21 mouse cellular contexts compared by ENCODE assay signal in the genomic region with DNA sequence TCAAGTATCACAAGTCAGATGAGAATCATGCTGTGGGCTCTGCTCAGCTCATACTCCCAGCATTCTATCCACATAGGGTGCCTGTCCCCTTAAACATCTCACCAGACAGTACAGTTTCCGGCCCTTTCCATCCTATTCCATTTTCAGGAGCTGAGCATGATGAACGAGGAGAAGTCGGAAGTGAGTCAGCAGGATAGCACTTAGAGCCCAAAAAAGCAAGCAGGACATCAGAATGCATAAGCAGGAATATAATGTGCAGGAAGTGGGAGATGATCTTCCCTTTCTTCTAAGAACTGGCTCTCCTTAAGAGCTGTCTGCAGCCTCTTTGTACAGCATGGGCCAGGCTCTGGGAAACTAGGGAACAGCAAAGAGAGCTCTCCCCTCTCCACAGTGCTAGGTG. TPM values are rescaled to one million over a fixed set of nuclear protein-coding genes. Genes with fewer than 3 reads are reported as not detected.
DNase-seq lines count a peak whose midpoint lies in the region; ATAC-seq and TF ChIP-seq lines count a peak whose summit lies in the region.
"Had no signal": no experiment of that assay in that cellular context is flagged by ENCODE, and none has a peak within 500 bp of the region (broad histone marks: within the 10 kb centered on the region; RNA-seq: fewer than 3 reads in every experiment).

No protein-coding gene starts in this region.

- TF ChIP-seq POLR2A in myocyte (IDR thresholded peaks at IDR 0.05; ENCODE audit: insufficient read length, low read depth), result no peak

- no peak overlapping the region for H3K4me2 ChIP-seq in kidney, embryonic 16.5 days (replicated peaks; ENCODE audit: low read depth, low read length)
- peak overlapping the region; percentile 14 for H3K4me2 ChIP-seq in myocyte (ENCODE audit: low read depth)
- H3K4me2 ChIP-seq: forebrain, embryonic 15.5 days; hindbrain, embryonic 13.5 days; lung, embryonic 15.5 days; midbrain, embryonic 11.5 days; neural tube, embryonic 13.5 days had no signal

- H3K9ac ChIP-seq in kidney, embryonic 16.5 days (replicated peaks; ENCODE audit: low read length), result no peak overlapping the region
- H3K9ac ChIP-seq: forebrain, embryonic 15.5 days; hindbrain, embryonic 13.5 days; lung, embryonic 15.5 days; neural tube, embryonic 13.5 days had no signal

- no peak overlapping the region for H3ac ChIP-seq in myocyte (ENCODE audit: control insufficient read depth, insufficient read length)

- no peaks in the 10 kb centered on the region for H3K4me1 ChIP-seq in kidney, embryonic 16.5 days (ENCODE audit: insufficient read depth, low read length)
- H3K4me1 ChIP-seq: forebrain, embryonic 15.5 days; heart, embryonic 10.5 days; hindbrain, embryonic 13.5 days; lung, embryonic 15.5 days; neural tube, embryonic 13.5 days had no signal

- H3K9me3 ChIP-seq in kidney, embryonic 16.5 days (ENCODE audit: low read length), result no peaks in the 10 kb centered on the region
- H3K9me3 ChIP-seq: forebrain, embryonic 15.5 days; heart, embryonic 10.5 days; hindbrain, embryonic 13.5 days; lung, embryonic 15.5 days; neural tube, embryonic 13.5 days had no signal

- no peaks in the 10 kb centered on the region for H3K27me3 ChIP-seq in kidney, embryonic 16.5 days (ENCODE audit: insufficient read depth, low read length)
- H3K27me3 ChIP-seq in myocyte (ENCODE audit: control insufficient read depth, insufficient read depth, insufficient read length), result no peaks in the 10 kb centered on the region
- H3K27me3 ChIP-seq: forebrain, embryonic 15.5 days; lung, embryonic 15.5 days; neural tube, embryonic 13.5 days had no signal

- 65% methylated on average over 3 of the region's 3 CpGs for WGBS in kidney, embryonic 16.5 days

- no peak for DNase-seq in frontal cortex, postnatal 10 days (ENCODE audit: low spot score in 2 of 2)
- no peak for DNase-seq in kidney, postnatal 25 days
- peak; percentile 13 for DNase-seq in lung, postnatal 36 days
- no peak for DNase-seq in lung, postnatal 14 days
- no peak for DNase-seq in gastrocnemius, postnatal 4 days (ENCODE audit: low spot score in 2 of 2)
- DNase-seq: adrenal gland, postnatal 10 days; cerebellum, adult 18-20 months; cerebellum, postnatal 36 days; gastrocnemius, postnatal 25 days; heart, postnatal 14 days; spleen, adult 18-20 months; thymus, adult 2 months had no signal

- no peaks in the 10 kb centered on the region for H3K36me3 ChIP-seq in kidney, embryonic 16.5 days (ENCODE audit: insufficient read depth, low read length)
- H3K36me3 ChIP-seq in myocyte (ENCODE audit: control insufficient read depth, insufficient read depth), result no peaks in the 10 kb centered on the region
- H3K36me3 ChIP-seq: forebrain, embryonic 15.5 days; heart, embryonic 10.5 days; hindbrain, embryonic 13.5 days; lung, embryonic 15.5 days; neural tube, embryonic 13.5 days had no signal

- peak; percentile 82 for ATAC-seq in frontal cortex, adult (ENCODE audit: low TSS enrichment)
- no peak for ATAC-seq in kidney, embryonic 16.5 days (ENCODE audit: low FRiP score, low TSS enrichment)
- ATAC-seq: forebrain, embryonic 15.5 days had no signal

- H3K27ac ChIP-seq in kidney, embryonic 16.5 days (ENCODE audit: low read length), result peak overlapping the region; percentile 50; the same call in 1 of the 2 replicates
- H3K27ac ChIP-seq: forebrain, embryonic 15.5 days; heart, embryonic 10.5 days; hindbrain, embryonic 13.5 days; lung, embryonic 15.5 days; neural tube, embryonic 13.5 days had no signal

- H3K4me3 ChIP-seq in kidney, embryonic 16.5 days (ENCODE audit: low read length), result no peak overlapping the region
- no peak overlapping the region for H3K4me3 ChIP-seq in myocyte
- H3K4me3 ChIP-seq: forebrain, embryonic 15.5 days; heart, embryonic 10.5 days; hindbrain, embryonic 13.5 days; lung, embryonic 15.5 days; neural tube, embryonic 13.5 days had no signal

- H3K79me2 ChIP-seq in myocyte (ENCODE audit: control insufficient read depth, insufficient read depth), result no peaks in the 10 kb centered on the region

TF ChIP-seq in myocyte, 11 proteins besides CTCF, POLR2A, EP300 and RAD21:
- TF ChIP-seq MYOG (IDR thresholded peaks at IDR 0.05; ENCODE audit: control insufficient read depth in 1 of 3, insufficient read depth in 1 of 3, insufficient read length in 2 of 3, low read depth in 2 of 3), result no peak
- TF ChIP-seq USF1 (IDR thresholded peaks at IDR 0.05; ENCODE audit: low read depth), result no peak
- no peak for TF ChIP-seq MAX (IDR thresholded peaks at IDR 0.05; ENCODE audit: low read depth)
- no peak for TF ChIP-seq SRF (IDR thresholded peaks at IDR 0.05; ENCODE audit: control insufficient read depth, insufficient read length, low read depth)

RNA-seq across cellular contexts. Expression of a gene that starts 5.1 kb away (rescaled TPM):
- polyA plus RNA-seq in kidney, embryonic 16.5 days (2015; fragmentation: Nextera tagmentation; extraction: Ambion mirVana), result 14.3 and 16.3 TPM in 2 replicates
- polyA plus RNA-seq in myocyte (2012; fragmentation: generic; extraction: Trizol), result 5.0 TPM
- 10 to 100 TPM in 1 of 2 experiments, 1 to 10 TPM in 1; 7.6 to 10.5 TPM for total RNA-seq in gastrocnemius, postnatal 4 days (2021)

RNA-seq across cellular contexts. Expression of a gene that starts 49.2 kb away (rescaled TPM):
- polyA plus RNA-seq in kidney, embryonic 16.5 days (2015; fragmentation: Nextera tagmentation; extraction: Ambion mirVana), result 44.1 and 47.0 TPM in 2 replicates
- 32.8 TPM for polyA plus RNA-seq in myocyte (2012; fragmentation: generic; extraction: Trizol)
- total RNA-seq in gastrocnemius, postnatal 4 days (2021), result 10 to 100 TPM; 17.2 to 17.7 TPM
